Mouse (Mus musculus) G1E (cell line): ENCODE results near the gene Gas2l1. TPM values are rescaled to one million over a fixed set of nuclear protein-coding genes. Genes with fewer than 3 reads are reported as not detected.

Source experiments
- ATAC-seq: 2 replicates; pipeline ENCODE4 v1.8.0; 2016; ENCODE audit warnings: mild to moderate bottlenecking; ENCODE audit not compliant: insufficient number of reproducible peaks, poor library complexity, low FRiP score, severe bottlenecking; ENCODE audit errors: extremely low read depth
- DNase-seq: peaks from one replicate; pipeline ENCODE4 v3.0.0; 2012; ENCODE audit warnings: low spot score
- H3K27me3 ChIP-seq: 2 replicates; pipeline ENCODE4 v1.6.1; 2012; ENCODE audit warnings: mild to moderate bottlenecking, low read length, inconsistent platforms; ENCODE audit not compliant: insufficient read depth
- H3K36me3 ChIP-seq: replicated peaks from 2 replicates; pipeline ENCODE3; 2012; ENCODE audit warnings: mild to moderate bottlenecking, inconsistent platforms
- H3K4me1 ChIP-seq: 2 replicates; pipeline ENCODE4 v1.6.1; 2012; ENCODE audit warnings: low read depth, low read length, inconsistent platforms, mixed read lengths; ENCODE audit not compliant: insufficient read depth
- H3K4me3 ChIP-seq: 2 replicates; pipeline ENCODE4 v1.5.1; 2012; ENCODE audit warnings: low read depth, mild to moderate bottlenecking, inconsistent platforms, low read length, moderate library complexity, mixed read lengths
- H3K9me3 ChIP-seq: replicated peaks from 2 replicates; pipeline ENCODE4 v1.6.1; 2012; ENCODE audit warnings: inconsistent platforms
- CTCF ChIP-seq: IDR thresholded peaks from 2 replicates; pipeline ENCODE4 v1.5.1; 2012; ENCODE audit warnings: low read depth, low read length, inconsistent platforms, mixed read lengths
- GATA1 ChIP-seq: IDR thresholded peaks from 2 replicates; pipeline ENCODE4 v1.6.1; 2012; ENCODE audit warnings: borderline replicate concordance, low read length, inconsistent platforms, mixed read lengths
- GATA2 ChIP-seq: IDR thresholded peaks from 2 replicates; pipeline ENCODE4 v1.6.1; 2012; ENCODE audit warnings: low read depth, low read length, inconsistent platforms, borderline replicate concordance
- POLR2AphosphoS5 ChIP-seq: IDR thresholded peaks from 2 replicates; pipeline ENCODE4 v1.6.1; 2012; ENCODE audit warnings: low read depth, low read length, inconsistent platforms; ENCODE audit not compliant: insufficient replicate concordance
- TAL1 ChIP-seq: conservative IDR thresholded peaks from 2 replicates; pipeline ENCODE4 v1.6.1; 2012; ENCODE audit warnings: low read depth, low read length, inconsistent platforms, mixed read lengths
- polyA plus RNA-seq: library from polyadenylated mRNA; stranded (reverse); fragments of >175 nt; gene quantifications from 2 replicates; pipeline ENCODE4 v1.2.3, GENCODE M21; 2012
- total RNA-seq, 2 experiments: library from RNA; stranded (forward) in 1 of 2; stranded (reverse) in 1 of 2; fragments of 200-1000 nt in 1 of 2; fragments of >200 nt in 1 of 2; fragmentation: Nextera tagmentation in 1 of 2; gene quantifications; 2 replicates each; pipeline ENCODE4 v1.2.3; 2014 to 2017

The Gas2l1 gene
- total and polyA plus RNA-seq, 3 experiments = 18.2 to 103 (median 32.1) TPM

- no peak overlapping the region; the same call in 1 of the 2 replicates for H3K4me3 ChIP-seq
- DNase-seq (no peak), ATAC-seq (no peak)
- H3K4me1 ChIP-seq = peaks cover 80% of the 10 kb centered on the region
- no peaks in the 10 kb centered on the region for H3K27me3 ChIP-seq
- no peak for TF ChIP-seq GATA1
- TF ChIP-seq POLR2AphosphoS5 = no peak
- TF ChIP-seq TAL1 = no peak
- TF ChIP-seq GATA2 = no peak
- TF ChIP-seq CTCF = no peak
- H3K36me3 ChIP-seq = peaks cover 70% of the 10 kb centered on the region
- H3K9me3 ChIP-seq = no peaks in the 10 kb centered on the region
Measured at GRCm38 (mm10) chr11:5005528-5005927, 59.6 kb downstream of the Gas2l1 start.

Other genes starting within 250 kb of the Gas2l1 start
- 41.9 and 43.3 TPM in 2 replicates for gene Nf2, start 215.8 kb downstream of the Gas2l1 start, total RNA-seq (2014; fragmentation: Nextera tagmentation)
- gene Nf2, start 215.8 kb downstream of the Gas2l1 start, total RNA-seq (2017) = 44.4 and 49.7 TPM in 2 replicates
- 62.2 and 79.7 TPM in 2 replicates for gene Nf2, start 215.8 kb downstream of the Gas2l1 start, polyA plus RNA-seq
- gene Nipsnap1, start 191.4 kb downstream of the Gas2l1 start, total RNA-seq (2014; fragmentation: Nextera tagmentation) = 16.7 and 36.0 TPM in 2 replicates
- gene Nipsnap1, start 191.4 kb downstream of the Gas2l1 start, total RNA-seq (2017) = 21.8 and 22.5 TPM in 2 replicates
- gene Nipsnap1, start 191.4 kb downstream of the Gas2l1 start, polyA plus RNA-seq = 24.4 and 25.3 TPM in 2 replicates
- gene Thoc5, start 170.0 kb downstream of the Gas2l1 start, total RNA-seq (2014; fragmentation: Nextera tagmentation) = 50.6 and 57.9 TPM in 2 replicates
- 67.5 and 68.8 TPM in 2 replicates for gene Thoc5, start 170.0 kb downstream of the Gas2l1 start, total RNA-seq (2017)
- 5.8 and 8.9 TPM in 2 replicates for gene Thoc5, start 170.0 kb downstream of the Gas2l1 start, polyA plus RNA-seq
- 56.4 and 60.4 TPM in 2 replicates for gene Nefh, start 117.3 kb downstream of the Gas2l1 start, total RNA-seq (2014; fragmentation: Nextera tagmentation)
- 153 and 179 TPM in 2 replicates for gene Nefh, start 117.3 kb downstream of the Gas2l1 start, total RNA-seq (2017)
- 40.7 and 49.4 TPM in 2 replicates for gene Nefh, start 117.3 kb downstream of the Gas2l1 start, polyA plus RNA-seq
- 129 and 141 TPM in 2 replicates for gene Ap1b1, start 78.5 kb downstream of the Gas2l1 start, total RNA-seq (2014; fragmentation: Nextera tagmentation)
- gene Ap1b1, start 78.5 kb downstream of the Gas2l1 start, total RNA-seq (2017) = 94.9 and 98.0 TPM in 2 replicates
- gene Ap1b1, start 78.5 kb downstream of the Gas2l1 start, polyA plus RNA-seq = 76.1 and 86.1 TPM in 2 replicates
- gene Rasl10a, start 7.2 kb downstream of the Gas2l1 start, total RNA-seq (2014; fragmentation: Nextera tagmentation) = not detected in 2 replicates
- 0.55 TPM in 1 of 2 replicates, not detected in the other for gene Rasl10a, start 7.2 kb downstream of the Gas2l1 start, total RNA-seq (2017)
- 0.37 and 0.47 TPM in 2 replicates for gene Rasl10a, start 7.2 kb downstream of the Gas2l1 start, polyA plus RNA-seq
- 9.7 and 10.9 TPM in 2 replicates for gene Rhbdd3, start 33.6 kb upstream of the Gas2l1 start, total RNA-seq (2014; fragmentation: Nextera tagmentation)
- gene Rhbdd3, start 33.6 kb upstream of the Gas2l1 start, total RNA-seq (2017) = 19.4 and 21.1 TPM in 2 replicates
- gene Rhbdd3, start 33.6 kb upstream of the Gas2l1 start, polyA plus RNA-seq = 37.2 and 42.8 TPM in 2 replicates
- 454 and 476 TPM in 2 replicates for gene Ewsr1, start 33.9 kb upstream of the Gas2l1 start, total RNA-seq (2014; fragmentation: Nextera tagmentation)
- 527 and 560 TPM in 2 replicates for gene Ewsr1, start 33.9 kb upstream of the Gas2l1 start, total RNA-seq (2017)
- gene Ewsr1, start 33.9 kb upstream of the Gas2l1 start, polyA plus RNA-seq = 1,012 and 1,154 TPM in 2 replicates
- not detected in 2 replicates for gene Emid1, start 86.9 kb upstream of the Gas2l1 start, total RNA-seq (2014; fragmentation: Nextera tagmentation)
- 0.16 TPM in 1 of 2 replicates, not detected in the other for gene Emid1, start 86.9 kb upstream of the Gas2l1 start, total RNA-seq (2017)
- gene Emid1, start 86.9 kb upstream of the Gas2l1 start, polyA plus RNA-seq = not detected in 2 replicates
- gene Kremen1, start 196.2 kb upstream of the Gas2l1 start, total RNA-seq (2014; fragmentation: Nextera tagmentation) = 2.3 and 3.4 TPM in 2 replicates
- gene Kremen1, start 196.2 kb upstream of the Gas2l1 start, total RNA-seq (2017) = 2.7 and 3.0 TPM in 2 replicates
- gene Kremen1, start 196.2 kb upstream of the Gas2l1 start, polyA plus RNA-seq = 2.8 and 2.9 TPM in 2 replicates